Mouse (Mus musculus) liver, postnatal 0 days (tissue): Measurements from ENCODE around the gene St5.

Experiments
- CTCF ChIP-seq: sonication (generic); IDR thresholded peaks from 2 replicates; pipeline ENCODE4 v1.5.1; 2016; ENCODE audit warnings: antibody characterized with exemption, low read depth
- EP300 ChIP-seq: IDR thresholded peaks from 2 replicates; pipeline ENCODE4 v1.6.1; 2016; ENCODE audit warnings: antibody characterized with exemption, low read depth, mild to moderate bottlenecking

DNA sequence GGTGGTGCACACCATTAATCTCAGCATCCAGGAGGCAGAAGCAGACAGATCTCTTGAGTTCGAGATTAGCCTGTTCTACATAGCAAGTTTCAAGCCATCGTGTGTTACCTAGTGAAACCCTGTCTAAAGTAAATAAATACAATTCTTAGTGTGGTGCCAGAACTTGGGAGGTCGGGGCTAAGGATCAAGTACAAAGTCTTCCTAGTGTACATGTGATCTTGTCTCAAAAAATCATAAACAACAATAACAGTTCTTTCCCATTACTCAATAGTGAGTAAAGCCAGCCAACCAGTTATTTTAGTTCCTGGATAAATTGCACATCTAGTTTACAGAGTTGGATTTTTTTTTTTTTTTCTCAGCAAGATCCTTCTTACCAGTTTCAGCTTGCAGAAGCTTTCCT is 1.1 kb upstream of the St5 start:
- TF ChIP-seq EP300, result no peak
- no peak for TF ChIP-seq CTCF
